Mouse (Mus musculus): Measurements from ENCODE around the gene Ppid.

Ppid gene

GRCm38 (mm10) chr3:79628561-79629415, 37.6 kb downstream of the Ppid start, which contains the start of gene 4930579G24Rik:
Gene 4930579G24Rik, plus strand, starts transcription at chr3:79629079.
- in situ Hi-C loops (cut with MboI; ENCODE audit: low pct_unique_long_range_greater_than_20kb in 1 of 2, low sequenced_read_pairs in 2 of 2, unreplicated experiment in 1 of 2) = no loop called here

GRCm38 (mm10) chr3:79629416-79629730, 38.2 kb downstream of the Ppid start, which contains the start of gene Etfdh:
Gene Etfdh, minus strand, starts transcription at chr3:79629500.
- in situ Hi-C loops (cut with MboI; ENCODE audit: low pct_unique_long_range_greater_than_20kb in 1 of 2, low sequenced_read_pairs in 2 of 2, unreplicated experiment in 1 of 2) = no loop called here

- in situ Hi-C loops (cut with MboI; ENCODE audit: low pct_unique_long_range_greater_than_20kb in 1 of 2, low sequenced_read_pairs in 2 of 2, unreplicated experiment in 1 of 2) = no loop called here
Observed at GRCm38 (mm10) chr3:79652129-79652528, 61.0 kb downstream of the Ppid start.
